Mouse (Mus musculus): ENCODE data around the gene 2900026A02Rik. TPM values are rescaled to one million over a fixed set of nuclear protein-coding genes. Genes with fewer than 3 reads are reported as not detected.

Gene 2900026A02Rik
- total RNA-seq, 2 experiments from 2014 or later: 69.6 to 70.6 TPM

DNA sequence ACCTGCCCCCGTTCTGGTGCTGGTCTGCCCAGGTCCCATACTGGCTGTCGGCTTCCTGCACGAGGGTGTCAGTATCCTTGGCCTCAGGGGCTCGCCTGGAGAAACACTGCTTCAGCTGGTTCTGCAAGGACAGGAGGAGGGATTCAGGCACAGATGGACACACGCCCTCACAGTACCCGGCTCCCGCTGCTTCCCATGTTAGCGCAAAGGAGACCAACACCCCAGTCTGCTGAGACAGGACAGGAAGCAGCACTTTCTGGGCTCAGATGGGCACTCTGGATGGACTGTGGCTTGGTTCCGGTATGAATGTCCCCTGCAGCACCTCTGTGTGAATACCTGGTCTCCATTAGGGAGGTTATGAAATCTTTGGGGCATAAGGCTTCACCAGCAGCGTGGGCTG lies 119.6 kb downstream of the 2900026A02Rik start:
- DNase-seq (ENCODE audit: low spot score in 2 of 2): no peak

- DNase-seq (ENCODE audit: low spot score in 2 of 2): no peak
Observed at GRCm38 (mm10) chr5:113100422-113100821, 120.6 kb downstream of the 2900026A02Rik start.

DNA sequence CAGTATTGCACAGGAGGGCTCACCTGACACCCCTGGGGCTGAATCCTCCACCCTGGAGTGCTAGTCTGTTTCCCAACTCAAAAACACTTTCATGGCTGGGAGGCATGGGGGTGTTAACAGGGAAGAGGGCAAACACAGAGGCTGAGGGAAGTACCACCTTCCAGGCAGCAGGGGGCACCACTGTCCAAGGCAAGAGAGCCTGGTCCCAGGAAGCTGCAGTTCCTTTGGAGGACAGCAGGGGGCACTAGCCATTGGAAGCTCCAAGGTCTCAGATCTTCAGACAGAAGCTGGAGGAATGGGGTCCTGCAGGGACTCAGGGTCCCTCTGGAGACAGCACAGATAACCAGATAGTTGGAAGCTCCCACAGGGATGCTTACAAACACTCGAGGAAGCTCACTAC lies 121.5 kb downstream of the 2900026A02Rik start:
- peak; percentile 92 to 93 for DNase-seq (ENCODE audit: low spot score in 2 of 2)

GRCm38 (mm10) chr5:113097551-113097950 lies 123.5 kb downstream of the 2900026A02Rik start:
- DNase-seq (ENCODE audit: low spot score in 2 of 2): no peak

- DNase-seq (ENCODE audit: low spot score in 2 of 2): no peak
Observed at GRCm38 (mm10) chr5:113095456-113095855, 125.6 kb downstream of the 2900026A02Rik start.

DNA sequence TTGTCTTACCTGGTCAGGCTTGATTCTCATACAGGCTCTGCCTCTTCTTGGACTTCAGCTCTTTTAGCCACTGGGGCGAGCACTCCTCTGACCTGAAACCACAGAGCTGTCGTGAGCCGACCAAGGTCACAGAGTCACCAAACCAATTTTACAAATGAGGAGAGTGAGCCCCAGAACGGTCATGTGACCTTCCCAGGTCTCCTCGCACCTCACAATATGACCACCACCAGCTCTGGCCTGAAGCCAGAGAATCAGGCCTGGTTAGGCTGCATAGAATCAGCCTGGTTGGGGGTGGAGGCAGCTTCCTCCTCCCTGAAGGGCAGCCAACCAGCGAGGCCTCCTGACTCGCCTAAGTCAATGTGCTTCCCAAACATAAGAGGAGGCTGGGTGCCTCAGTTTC lies 128.6 kb downstream of the 2900026A02Rik start:
- no peak for DNase-seq (ENCODE audit: low spot score in 2 of 2)

GRCm38 (mm10) chr5:113091162-113091561 lies 129.9 kb downstream of the 2900026A02Rik start:
- peak; percentile 52 to 60 for DNase-seq (ENCODE audit: low spot score in 2 of 2)

- no peak for DNase-seq (ENCODE audit: low spot score in 2 of 2)
Observed at GRCm38 (mm10) chr5:113090750-113091149, 130.3 kb downstream of the 2900026A02Rik start.

DNA sequence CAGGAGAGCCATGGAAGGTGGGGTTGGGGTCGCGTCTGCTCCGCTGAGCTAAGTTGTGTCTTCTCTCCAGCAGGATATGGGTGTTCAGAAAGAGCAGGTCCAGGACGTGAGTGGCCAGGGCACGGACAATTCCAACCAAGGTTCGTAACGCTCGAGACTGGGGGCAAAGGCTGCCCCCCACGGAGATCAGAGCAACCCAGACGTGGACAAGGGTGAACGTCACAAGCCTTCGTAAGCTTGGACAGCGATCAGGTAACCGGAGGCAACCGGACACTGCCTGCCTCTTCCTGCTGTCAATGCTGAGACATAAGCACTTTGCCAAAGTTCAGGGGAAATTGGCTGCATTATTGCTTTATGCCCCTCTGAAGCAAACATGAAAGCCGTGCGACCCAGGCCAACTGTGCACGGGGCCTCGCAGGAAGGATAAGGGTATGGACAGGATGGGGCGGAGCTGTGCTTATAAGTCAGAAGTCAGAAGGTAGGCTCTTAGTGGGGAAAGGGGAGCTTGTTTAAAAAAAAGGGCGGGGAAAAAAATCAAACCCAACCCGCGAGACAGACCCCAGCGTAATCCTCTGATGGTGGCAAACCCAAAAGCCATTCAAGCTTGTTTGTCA lies 130.9 kb downstream of the 2900026A02Rik start:
- DNase-seq (ENCODE audit: low spot score in 2 of 2): no peak

GRCm38 (mm10) chr5:113087465-113087864 lies 133.6 kb downstream of the 2900026A02Rik start:
- DNase-seq (ENCODE audit: low spot score in 2 of 2): no peak

GRCm38 (mm10) chr5:113086990-113087389 lies 134.0 kb downstream of the 2900026A02Rik start:
- DNase-seq (ENCODE audit: low spot score in 2 of 2): no peak

GRCm38 (mm10) chr5:113086439-113086838 lies 134.6 kb downstream of the 2900026A02Rik start:
- peak; percentile 65 to 79 for DNase-seq (ENCODE audit: low spot score in 2 of 2)

DNA sequence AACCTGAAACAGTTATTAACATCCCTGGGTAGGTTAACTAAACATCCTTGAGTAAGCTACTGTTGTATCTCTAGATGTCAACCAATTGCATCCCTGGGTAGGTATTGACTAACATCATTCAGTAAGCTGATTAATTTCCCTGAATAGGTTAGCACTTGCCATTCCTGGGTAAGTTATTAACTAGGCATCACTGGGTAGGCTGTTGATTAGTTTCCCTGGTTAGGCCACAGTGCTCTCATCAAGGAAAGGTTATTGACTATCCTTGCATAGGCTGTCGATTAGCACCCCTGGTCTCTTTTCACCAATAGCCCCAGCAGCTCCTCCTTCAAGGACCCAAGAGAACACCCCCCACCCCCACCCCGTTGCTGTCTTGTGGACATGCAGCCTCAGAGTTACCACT lies 135.1 kb downstream of the 2900026A02Rik start:
- DNase-seq (ENCODE audit: low spot score in 2 of 2): no peak

GRCm38 (mm10) chr5:113084309-113084708 lies 136.7 kb downstream of the 2900026A02Rik start:
- no peak for DNase-seq (ENCODE audit: low spot score in 2 of 2)

DNA sequence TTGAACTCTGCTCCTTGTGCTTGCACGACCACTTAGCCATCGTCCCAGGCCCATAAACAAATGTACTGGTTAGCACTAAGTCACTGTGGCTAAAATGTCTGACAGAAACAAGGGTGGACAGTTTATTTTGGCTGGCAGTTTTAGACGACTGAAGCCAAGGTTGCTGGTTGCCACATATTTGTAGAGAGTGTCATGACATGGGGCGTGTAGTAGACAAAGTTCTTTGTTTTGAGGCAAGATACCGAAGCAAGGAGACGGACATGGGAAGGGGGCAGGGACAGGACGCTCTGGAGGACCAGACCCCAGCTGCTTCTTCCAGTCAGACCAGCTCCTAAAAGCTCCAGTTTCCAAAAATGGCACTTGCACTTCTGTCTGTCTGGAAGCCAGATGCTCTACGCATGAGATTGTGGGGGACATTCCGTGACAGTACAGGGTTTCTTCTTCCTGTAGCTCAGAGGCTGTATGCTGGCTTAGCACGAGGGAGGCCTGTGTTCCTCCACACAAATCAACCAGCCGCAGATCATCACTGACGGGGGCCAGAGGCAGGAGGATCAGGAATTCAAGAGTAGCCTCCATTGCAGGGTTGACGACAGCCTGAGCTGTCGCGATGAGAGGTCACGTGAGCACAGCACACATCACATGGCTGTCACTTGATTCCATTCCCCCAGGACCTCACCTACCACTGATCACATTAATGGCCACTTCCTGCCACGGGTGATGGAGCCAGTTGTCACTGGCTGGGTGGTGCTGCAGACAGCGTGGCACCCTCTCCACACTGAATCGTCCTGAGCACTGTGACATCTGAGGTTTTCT lies 138.5 kb downstream of the 2900026A02Rik start:
- DNase-seq (ENCODE audit: low spot score in 2 of 2): no peak

DNA sequence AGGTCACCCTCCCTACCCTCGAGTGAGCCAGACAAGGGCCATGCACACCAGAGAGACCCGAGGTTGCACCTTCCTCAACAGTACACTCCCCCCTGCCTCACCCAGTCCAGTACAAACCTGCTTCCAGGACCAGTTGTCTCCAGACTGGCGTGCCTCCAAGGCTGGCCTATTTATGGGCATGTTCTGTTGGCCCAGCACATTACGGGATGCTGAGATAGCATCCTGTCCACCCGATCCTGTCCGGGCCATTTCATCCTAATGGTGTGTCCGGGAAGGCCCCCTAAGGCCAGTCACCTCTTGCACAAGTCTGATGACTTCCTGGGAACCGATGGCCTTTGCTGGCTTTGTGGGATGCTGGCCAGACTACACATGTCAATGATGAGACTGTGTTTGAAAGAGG lies 139.6 kb downstream of the 2900026A02Rik start, which contains the start of gene Crybb3:
Crybb3 (minus strand) TSS at position 146 of the 400 bp plus-strand sequence.
- no peak for DNase-seq (ENCODE audit: low spot score in 2 of 2)

DNA sequence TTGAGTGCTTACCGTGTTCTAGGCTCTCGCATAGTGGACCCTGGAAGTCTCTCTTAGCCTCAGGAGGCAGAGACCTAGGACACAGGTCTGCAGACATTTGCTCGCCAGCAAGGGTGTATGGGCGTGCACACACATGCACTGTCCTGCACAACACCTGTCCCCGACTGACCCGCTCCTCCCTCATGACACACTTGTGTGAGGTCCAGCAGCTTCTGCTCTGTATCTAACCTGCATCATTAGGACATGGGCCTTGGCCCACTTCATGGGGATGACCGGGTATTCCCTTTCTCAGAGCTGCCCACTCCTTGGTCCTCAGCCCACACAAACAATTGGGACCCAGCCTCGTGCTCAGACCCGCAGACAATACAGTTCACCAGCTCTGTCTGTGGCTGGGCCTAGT lies 140.0 kb downstream of the 2900026A02Rik start:
- no peak for DNase-seq (ENCODE audit: low spot score in 2 of 2)

DNA sequence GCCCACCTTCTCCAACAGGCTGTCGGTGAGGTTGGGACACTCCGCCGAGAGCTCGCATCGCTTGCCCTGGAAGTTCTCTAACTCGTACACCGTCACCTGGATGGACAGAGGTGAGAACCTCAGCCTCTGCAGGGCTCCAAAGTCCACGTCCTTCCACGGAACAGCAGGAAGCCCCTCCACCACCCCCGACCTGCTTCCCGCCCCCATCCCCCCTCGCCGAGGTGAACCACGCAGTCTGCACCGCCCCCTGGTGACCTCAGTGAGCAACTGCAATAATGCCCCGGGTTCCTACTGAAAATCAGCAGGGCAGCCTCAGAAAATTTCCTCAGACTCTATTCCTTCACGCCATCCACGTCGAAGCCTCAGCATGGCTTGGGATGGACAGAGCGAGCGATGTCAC lies 141.3 kb downstream of the 2900026A02Rik start:
- peak in 1 of 2 experiments; percentile 74 for DNase-seq (ENCODE audit: low spot score in 2 of 2)

DNA sequence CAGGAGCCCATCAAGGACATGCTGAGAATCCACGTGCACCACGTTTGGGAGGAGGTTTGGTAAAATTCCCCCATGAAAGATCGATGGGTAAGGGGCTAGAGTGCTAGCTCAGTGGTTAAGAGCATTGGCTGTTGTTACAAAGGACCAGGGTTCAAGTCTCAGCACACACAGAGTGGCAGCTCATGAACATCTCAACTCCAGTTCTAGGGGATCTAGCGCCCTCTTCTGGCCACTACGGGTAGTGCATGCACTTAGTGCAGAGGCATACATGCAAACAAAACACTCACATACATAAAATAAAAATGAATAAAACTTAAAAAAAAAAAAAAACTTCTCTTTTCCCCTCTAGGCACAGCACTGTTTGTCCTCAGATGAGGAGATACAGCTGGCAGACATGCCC lies 142.3 kb downstream of the 2900026A02Rik start:
- DNase-seq (ENCODE audit: low spot score in 2 of 2): no peak

DNA sequence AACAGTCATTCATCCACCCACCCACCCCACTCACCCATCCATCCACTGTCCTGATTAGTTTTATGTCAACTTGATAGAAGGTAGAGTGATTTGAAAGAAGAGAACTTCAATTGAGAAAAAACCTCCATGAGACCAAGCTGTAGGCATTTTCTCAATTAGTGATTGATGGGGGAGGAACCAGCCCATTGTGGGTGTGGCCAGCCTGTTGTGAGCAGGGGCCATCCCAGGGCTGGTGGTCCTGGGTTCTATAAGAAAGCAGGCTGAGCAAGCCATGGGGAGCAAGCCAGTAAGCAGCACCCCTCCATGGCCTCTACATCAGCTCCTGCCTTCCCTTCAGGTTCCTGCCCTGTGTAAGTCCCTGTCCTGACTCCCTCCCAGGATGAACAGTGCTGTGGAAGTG lies 151.0 kb downstream of the 2900026A02Rik start, which contains the start of gene Crybb2:
Crybb2 (minus strand) TSS at position 101 of the 400 bp plus-strand sequence.
- no peak for DNase-seq (ENCODE audit: low spot score in 2 of 2)

GRCm38 (mm10) chr5:113054308-113054707 lies 166.7 kb downstream of the 2900026A02Rik start:
- DNase-seq (ENCODE audit: low spot score in 2 of 2): peak; percentile 84 to 88

- DNase-seq (ENCODE audit: low spot score in 2 of 2): peak in 1 of 2 experiments; percentile 33
Observed at GRCm38 (mm10) chr5:113050581-113051185, 170.4 kb downstream of the 2900026A02Rik start.
